Mouse (Mus musculus): Measurements from ENCODE around the gene Lrrk2.

Gene Lrrk2

DNA sequence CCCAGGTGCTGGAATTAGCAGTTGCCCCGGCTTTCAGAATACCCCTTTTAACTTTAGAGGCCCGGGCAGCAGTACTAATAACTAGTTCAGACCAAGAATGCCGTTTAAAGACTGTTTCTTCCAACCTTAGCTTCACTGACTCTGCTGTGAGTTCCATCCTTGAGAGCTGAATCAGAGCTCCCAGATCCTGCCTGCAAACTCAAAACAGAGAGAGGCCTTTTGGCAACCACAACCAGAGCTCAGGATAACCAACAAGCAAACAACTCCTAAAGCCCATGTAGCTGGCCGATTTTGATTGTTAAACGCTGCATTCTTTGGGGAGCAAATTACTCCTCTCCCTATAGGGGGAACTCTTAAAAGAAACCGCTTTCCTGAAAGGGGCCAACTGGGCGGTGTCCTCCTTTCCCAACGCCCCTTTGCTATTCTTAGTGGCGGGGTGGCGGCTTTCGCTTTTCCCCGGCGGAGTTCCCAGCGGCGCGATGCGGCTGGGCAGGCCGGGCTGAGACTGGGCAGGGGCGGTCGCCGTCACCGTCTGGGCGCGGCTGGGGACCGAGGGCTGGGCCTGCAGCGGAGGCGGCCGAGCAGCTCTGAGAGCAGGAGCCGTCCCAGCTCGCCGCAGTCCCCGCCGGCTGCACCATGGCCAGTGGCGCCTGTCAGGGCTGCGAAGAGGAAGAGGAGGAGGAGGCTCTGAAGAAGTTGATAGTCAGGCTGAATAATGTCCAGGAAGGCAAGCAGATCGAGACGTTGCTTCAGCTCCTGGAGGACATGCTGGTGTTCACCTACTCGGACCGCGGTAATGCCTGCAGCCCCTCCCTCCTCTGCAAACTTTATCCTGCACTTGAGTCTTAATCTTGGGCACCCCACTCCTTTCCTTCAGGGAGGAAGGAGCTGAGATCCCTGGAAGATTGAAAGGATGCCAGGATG is at the start of gene Lrrk2:
TSS of gene Lrrk2 (plus strand) at position 531 of the 924 bp plus-strand sequence.
- peak; percentile 22 for DNase-seq

DNA sequence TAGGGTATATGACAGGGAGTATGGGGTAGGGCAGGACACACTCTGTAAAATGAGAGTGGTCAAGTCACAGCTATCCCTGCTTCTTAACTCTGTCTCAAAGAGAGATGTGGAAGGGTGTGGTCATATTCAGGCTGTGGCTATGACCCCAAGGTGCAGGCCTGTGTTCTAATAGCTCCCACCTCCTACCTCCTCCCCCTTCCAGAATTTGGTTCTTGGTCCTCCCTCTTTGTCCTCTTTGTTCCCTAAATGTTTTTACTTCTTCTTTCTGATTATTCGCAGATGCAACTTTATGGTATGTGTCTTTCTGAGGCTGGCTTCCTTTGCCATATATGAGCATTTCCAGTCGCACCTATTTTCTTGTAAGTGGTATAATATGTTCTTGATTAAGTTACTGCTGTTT is 48.5 kb upstream of the Lrrk2 start:
- no peak for DNase-seq

DNA sequence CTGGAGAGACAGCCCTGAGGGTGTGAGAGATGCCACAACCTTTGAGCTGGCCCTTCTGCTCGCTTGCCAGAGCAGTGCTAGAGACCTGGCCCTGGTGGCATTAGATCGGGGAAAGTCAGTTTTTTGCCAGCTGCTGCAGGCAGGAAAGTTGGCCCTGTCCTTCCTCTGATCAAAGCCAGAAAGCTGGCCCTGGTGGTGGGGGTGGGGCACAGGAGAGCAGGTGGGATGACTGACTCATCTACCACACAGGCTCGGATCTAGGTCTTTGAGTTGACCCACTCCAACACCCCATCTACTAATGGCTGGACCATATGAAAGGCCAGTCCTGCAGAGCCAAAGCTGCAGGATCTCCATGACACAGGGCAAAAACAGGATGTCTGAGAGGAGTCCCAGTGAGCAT is 43.8 kb upstream of the Lrrk2 start:
- DNase-seq, result no peak

DNA sequence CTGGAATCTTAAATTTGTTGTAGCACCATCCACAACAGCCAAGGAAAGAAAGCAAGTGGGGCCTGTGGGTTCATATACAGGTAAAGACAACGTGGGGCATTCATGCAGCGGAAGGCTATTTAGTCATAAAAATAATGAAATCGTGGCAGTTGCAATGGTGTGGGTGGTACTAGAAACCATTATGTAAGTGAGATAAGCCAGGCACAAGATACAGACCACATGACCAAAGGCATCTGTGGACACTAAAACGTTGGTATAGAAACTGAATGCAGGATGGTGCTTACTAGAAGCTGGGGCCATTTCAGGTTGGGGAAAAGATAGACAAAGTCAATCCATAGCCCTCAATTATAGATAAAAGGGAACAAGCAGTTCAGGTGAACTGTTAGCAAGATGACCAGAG is 40.5 kb upstream of the Lrrk2 start:
- DNase-seq, result no peak

DNA sequence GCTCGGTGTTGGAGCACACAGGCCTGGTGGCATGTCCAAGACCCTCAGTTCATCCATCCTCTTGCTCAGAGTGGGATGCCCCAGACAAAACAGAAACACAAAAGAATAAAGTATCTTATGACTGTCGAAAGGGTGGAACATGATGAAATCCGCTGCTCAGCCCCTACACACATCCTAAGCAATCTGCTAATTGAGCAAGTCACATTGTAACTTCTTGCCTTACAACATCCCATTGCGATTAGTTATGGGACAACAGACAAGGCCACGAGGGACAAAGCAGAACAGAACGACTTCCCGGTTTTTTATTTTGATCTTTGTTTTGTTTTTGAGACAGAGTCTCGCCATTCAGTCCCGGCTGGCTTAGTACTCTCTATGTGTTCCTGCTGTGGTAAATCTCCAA is 39.9 kb upstream of the Lrrk2 start:
- DNase-seq, result no peak

DNA sequence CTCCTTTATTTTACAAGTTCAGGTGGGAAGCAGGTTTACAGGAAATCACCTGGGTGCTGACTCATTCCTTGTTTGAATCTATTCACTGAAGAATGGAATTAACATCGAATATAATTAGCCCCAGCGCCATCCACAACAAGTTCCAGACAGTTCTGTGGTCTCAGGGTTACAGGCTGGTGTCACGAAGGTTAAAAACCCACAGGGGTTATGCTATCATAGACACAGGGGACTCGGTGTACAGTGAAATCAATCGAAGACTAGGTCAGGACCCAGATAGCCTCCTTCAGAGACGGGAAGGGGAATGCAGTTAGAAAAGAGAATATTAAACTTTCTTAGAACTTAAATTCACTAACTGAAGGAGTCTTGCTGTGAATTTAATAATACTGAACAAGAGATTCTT is 39.2 kb upstream of the Lrrk2 start:
- no peak for DNase-seq

DNA sequence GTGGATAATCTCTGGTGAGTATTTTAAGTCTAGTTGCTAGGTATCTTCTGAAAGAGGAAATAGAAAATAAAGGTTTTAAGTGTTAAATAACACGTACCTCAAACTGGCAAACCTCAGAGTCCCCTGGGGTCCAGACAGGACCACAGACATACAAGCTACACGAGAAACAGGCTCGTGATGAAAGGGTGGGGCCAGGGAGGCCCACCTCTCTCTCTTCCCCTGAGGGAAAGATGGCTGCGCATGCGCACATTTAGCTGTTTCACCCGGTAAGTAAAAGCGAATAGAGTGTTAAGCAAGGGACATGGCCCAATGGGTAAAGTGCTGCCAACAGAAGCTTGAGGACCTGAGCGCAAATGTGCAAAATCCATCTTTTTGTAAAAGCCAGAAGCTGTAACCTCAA is 38.7 kb upstream of the Lrrk2 start:
- no peak for DNase-seq

DNA sequence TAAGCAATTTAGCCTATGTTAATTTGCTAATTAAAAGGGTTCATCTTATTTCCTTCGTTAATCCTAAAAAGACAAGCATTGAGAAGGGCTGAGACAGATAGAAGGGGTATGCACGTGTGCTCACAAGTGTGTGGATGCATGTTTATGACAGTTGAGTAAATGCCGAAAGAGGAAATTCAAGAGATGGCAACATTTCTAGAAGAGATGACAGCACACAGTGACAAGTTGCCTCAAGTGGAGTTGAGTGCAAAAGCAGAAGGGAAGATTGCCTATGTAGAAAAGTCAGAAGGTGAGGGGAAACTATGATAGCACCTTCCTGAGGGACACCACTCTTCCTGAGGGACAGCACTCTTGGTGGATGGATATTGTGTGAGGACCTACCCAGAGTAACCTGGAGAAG is 31.3 kb upstream of the Lrrk2 start:
- no peak for DNase-seq

DNA sequence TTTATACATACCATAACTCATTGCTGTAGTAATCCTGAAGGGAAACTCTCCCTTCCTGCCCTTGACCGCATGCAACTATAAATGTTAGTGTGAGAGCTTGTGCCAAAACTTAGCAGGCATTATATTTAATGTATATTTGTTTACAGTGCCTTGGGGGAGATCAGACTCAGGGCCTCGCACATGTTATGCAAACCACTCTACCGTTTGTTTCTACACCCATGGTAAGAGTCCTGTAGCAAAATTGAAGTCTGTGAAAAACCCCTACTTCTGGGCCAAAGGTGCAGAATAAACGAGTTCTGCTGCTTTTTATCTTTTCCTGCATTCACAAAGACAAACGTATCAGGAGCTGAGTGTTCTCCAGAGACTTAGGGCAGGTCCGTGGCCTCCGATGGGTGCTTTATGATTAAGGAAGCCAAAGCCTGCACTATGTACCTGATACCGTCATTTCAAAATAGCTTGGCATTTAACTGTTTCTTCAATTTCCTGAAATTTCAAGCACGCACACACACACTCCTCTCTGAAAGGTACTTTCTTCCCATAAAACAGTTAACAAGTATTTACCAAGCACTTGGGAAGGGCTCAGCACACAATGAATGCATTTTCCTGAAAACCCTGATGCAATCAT is 30.2 kb upstream of the Lrrk2 start:
- no peak for DNase-seq

DNA sequence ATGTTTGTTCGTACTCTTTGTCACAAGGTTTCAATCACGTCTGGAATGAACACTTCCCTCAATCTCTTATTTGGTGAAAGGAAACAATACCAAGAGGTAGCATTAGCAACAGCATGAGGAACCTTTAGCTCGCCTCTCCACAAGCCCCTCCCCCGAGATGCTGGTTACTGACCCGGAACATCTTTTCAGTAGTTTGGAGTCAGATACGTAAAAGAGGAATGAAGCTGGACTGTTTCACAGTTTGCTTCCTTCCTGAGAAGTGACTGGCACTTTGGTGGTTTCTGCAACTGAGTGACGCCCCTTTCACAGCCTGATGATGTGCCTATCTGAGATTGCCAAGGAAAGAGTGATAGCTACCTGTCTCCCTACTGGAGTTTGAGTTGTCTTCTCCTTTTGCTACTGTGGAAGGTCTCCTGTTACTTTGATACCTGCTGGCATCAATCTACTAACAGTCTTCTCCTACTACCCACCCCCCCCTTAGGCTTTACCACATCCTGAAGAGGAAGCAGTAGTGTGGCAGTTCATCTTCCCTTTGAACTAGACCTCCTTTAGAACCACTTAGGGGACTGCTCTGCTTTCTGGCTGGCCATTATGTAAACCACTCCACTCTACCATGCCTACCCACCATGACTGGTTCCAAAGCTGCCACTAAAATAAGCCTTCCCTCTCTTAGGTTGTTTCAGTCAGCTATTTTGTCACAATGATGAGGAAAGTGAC is 29.2 kb upstream of the Lrrk2 start:
- no peak for DNase-seq

DNA sequence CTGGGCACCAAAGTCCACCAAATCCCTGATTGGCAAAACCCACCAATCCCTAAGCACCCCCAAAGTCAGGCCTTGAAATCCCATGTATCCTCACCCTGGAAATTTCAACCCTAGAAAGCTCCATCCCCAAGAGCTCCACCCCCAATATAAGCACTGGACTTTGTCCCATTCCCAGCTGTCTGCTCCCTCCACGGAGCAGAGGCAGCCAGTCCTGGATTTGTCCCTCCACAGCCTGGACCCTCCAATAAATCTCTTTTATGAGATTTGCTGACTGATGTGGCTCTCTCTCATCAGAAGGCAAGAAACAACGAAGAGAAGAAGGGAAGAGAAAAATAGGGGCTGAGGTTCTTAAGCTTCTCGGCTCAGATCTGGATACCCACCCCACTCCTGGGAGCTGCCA is 22.7 kb upstream of the Lrrk2 start:
- DNase-seq, result no peak

DNA sequence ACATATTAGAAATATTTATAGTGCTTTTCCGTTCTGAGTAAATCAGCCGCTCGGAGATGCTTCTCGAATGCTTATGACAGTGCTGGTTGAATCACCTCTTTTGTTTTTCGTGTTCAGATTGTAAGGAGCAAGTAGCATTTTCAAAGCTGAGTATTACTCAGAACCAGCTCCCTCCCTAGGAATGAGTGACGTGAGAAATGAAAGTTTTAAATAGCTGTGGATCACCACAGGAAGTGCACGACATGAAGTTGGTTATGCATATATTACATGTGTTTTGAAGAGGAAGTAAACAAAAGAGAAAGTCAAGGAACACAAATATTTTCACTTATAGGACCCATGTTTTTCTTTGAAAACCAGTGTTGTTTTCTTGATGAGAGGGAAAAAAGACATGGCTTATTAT is 21.5 kb upstream of the Lrrk2 start:
- DNase-seq, result no peak

DNA sequence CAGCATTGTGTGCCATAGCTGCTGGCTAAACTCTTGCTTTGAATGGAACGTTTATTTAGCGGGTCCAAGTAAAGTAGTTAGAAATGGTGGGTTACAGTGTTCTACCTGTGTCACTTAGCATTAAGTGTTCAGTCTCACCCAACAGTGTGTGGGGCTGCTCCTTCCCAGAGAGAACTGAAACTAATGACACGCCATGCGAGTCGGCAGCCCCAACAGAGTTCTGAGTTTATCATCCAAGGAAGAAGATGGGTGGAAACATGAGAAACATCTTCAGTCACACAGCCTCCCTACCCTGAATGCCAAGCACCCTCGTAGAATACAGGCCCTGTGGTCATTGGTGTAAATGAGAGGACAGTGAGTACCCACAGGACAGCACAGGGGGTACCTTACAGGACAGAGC is 14.7 kb upstream of the Lrrk2 start:
- no peak for DNase-seq

DNA sequence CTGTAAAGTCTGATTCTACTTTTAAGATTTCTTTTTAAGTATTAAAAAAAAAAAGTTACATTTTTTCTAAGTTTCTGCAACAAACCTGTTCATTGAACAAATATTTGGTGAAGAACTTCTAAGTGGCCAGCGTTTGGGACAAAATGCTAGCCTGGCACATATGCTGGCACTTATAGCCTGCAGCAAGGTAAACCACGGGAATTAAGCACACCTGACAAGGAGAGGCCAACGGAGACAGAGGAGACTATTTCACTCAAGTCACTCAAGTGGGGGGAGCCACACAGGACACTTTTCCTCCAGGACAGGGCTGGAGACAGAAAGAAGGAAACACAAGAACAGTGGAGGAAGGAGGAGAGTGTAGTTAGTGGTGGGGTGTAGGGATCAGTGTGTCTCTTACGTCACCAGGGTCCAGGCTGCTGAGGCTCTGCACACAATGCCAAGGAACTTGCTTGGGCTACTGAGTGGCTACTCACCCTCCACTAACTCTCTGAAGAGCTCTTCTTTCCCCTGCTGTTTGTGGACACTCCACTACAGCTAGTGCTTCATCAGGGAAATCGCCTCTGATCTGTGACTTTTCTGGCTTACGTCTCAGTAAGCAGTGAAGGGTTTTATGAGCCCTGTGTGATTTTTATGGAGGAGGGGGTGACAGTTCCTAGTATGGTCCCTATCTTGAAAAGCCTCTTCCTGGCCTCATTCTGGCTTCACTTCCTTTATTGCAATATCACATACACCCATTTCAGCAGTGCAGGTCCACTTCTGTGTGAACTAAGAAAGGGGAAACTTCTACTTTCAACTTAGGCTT is 12.5 kb upstream of the Lrrk2 start:
- no peak for DNase-seq

DNA sequence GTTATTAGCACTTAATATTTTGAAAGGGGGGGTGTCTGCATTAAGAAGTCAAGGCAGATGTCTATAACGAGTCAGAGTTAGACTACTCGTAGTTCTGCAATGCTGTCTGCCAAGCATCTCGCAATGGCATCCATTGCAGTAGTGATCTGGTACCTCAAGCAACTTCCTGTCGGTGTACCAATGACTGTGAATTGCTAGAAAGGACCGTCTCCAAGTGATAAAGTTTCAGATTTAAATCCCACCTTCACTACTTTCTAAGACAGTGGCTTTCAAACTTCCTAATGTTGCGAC is 12.0 kb upstream of the Lrrk2 start:
- DNase-seq, result no peak

DNA sequence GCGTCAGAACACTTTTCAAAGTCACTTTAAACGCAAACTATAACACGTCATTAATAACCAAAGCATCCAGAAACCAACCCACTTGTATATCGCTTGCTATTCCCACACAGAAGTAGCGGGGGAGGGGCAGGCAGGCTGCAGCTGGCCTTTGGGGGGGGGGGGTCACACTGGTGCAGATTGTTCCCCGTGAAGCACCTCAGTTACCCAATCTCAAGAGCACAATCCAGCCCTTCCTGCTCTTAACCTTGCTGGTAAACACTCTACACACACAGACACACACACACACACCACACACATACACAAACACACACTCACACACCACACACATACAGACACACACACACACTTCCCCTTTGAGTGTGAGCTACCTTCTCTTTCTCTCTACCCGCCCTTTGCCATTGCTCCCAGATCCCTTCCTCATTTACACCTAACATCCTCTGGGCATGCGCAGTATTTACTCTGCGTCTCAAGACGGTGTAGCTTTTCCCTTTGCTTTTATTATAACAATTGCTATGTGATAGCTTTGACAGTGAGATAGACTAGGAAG is 8.3 kb upstream of the Lrrk2 start:
- no peak for DNase-seq

DNA sequence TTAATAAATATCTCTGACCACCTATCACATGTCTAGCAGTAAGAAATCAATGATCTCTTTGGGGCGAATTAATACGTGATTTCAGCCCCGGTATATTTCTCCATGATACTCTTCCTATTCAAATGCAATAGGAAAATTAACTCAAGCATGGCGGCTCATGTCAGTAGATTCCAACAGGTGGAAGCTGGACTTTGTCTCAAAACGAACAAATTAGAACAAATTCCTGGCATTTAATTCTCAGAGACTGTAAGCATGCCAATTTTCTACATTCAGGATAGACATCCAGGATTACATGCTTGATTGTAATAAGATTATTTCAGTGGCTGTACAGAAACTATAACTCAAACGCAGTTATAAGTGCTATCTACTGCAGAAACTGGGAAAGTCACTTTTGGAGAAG is 7.4 kb upstream of the Lrrk2 start:
- no peak for DNase-seq

DNA sequence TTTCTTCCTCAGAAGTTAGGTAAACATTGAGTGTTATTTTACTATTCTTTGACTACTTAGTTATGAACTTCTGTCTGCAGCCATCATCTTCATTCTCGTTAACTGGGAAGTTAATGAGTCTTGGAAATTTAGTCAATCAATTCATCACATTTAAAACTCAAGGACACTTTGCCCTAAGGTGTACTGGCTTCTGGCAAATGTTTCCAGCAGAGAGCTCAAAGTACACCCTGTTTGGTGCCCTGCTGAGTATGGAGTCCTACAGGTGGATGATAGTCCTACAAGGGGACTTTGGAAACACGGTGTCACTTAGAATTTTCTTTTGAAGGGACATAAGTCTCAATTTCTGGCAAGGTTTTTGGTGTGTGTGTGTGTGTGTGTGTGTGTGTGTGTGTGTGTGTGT is 1.8 kb upstream of the Lrrk2 start:
- DNase-seq, result no peak

DNA sequence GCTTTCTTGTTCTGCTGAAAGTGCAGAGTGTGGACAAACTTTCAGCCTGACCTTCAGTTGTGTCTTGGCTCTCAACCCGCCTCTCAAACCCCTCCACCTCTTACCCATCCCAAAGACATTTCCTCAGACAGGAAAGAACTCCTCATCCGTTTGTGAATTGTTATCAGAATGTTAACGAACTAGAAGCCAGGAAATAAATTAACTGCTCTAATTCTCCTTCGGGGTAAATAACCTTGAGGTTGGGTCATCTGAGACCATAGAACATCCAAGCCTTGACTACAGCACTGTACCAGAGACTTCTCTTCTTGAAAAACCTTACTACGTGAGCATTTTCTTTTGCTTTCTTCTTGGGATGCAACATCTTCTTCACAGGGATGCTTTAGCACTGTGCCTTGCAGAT is 988 bp upstream of the Lrrk2 start:
- DNase-seq, result no peak

DNA sequence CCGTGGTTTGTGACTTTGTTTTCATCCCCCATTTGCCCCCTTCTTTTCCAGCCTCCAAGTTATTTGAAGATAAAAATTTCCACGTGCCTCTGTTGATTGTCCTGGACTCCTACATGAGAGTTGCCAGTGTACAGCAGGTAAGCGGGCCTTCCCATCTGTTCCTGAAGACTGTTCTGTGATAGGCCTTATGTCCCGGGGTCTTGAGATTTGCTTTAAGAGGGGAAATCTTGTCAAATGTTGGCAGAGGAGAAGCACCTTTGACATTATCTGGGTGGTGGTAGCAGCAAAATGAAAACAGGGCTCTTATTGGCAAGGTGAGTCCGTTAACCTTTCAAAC is 562 bp downstream of the Lrrk2 start:
- no peak for DNase-seq

DNA sequence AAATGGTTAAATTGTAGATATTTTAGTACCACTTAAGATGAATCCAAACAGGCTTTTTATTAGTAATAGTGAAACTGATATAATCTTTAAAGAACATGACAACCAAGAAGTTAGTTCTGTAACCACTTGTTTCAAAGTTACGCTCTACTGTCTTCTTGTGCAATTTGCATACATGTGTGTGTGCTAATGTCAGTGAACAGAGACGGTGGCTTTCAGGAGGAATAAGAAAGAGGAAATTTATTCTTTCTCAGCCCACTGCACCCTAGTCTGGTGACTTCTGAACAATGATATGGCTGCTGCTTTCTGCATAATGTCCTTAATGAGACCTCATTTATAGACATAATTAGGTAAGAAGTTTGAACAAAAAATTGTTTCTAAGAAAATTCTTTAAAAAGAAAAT is 7.1 kb downstream of the Lrrk2 start:
- DNase-seq, result no peak

DNA sequence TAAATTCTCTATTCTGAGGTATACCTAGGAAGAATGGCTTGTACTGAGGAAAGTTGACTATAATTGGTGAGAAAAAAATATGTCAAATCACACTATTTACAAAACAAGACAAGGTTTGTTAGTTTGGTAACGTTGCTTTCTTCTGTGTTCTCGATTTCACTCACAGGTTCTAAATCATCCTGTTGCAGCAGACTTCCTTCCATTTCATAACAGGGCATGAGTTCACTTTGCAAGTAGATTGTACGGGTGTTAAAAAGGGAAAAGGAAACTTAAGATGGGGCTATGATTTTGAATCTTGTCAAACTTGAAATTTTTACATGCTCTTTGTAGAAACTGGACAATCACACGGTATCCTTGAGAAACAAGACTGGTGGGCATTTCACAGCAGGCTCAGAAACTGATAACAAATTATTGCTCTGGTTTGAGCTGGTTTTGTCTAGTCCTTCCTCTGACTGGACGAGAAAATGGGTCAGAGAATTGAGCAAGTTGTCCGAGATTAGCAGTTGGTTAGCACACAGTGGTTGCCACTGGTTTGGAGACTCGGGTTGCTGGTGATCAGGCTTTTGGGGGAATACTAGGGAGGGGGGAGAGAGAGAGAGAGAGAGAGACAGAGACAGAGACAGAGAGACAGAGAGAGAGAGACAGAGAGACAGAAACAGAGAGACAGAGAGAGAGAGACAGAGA is 13.0 kb downstream of the Lrrk2 start:
- no peak for DNase-seq

DNA sequence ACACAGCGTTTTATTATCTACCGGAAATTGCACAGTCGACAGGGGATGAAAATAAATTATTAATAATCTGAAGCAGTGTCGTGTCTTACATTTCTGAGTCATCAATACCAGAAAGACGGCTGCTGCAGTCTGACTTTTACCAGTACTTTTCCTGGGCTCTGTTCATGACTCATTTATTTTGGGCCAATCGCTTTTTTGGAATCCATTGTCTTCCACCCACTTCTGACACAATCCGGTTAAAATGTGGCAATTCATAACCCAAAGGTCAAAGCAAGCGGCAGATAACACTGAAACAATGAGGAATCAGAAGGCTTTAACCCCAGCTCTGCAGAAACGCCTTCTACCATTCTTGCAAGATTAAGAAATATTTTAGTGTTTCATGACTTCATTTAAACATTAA is 17.7 kb downstream of the Lrrk2 start:
- DNase-seq, result no peak

Data from layer of hippocampus, adult 9-11 months (tissue).